Mouse (Mus musculus): ENCODE data around the gene Slc22a4.
"Not testable (repeated sequence)": the region's sequence is repeated elsewhere in the genome, so short reads cannot be mapped to it uniquely, and the experiment has no call there.

GRCm38 (mm10) chr11:54002761-54003717 is 24.9 kb downstream of the Slc22a4 start:
- peak; percentile 76 for TF ChIP-seq CTCF (IDR thresholded peaks at IDR 0.05; ENCODE audit: low read depth, low read length)
- not testable (repeated sequence) for TF ChIP-seq POLR2A (IDR thresholded peaks at IDR 0.05; ENCODE audit: extremely low read depth, insufficient read depth, low read length)

Measured in liver, adult 2 months (tissue).